Mouse (Mus musculus) adrenal gland, adult (tissue): ENCODE results near the gene Carhsp1.

ENCODE experiments used
- DNase-seq, 2 experiments: peaks; one replicate each; pipeline ENCODE4 v3.0.0; 2022 to 2023; ENCODE audit warnings: low spot score in 1 of 2; ENCODE audit not compliant: inconsistent age in 2 of 2

Gene Carhsp1

DNA sequence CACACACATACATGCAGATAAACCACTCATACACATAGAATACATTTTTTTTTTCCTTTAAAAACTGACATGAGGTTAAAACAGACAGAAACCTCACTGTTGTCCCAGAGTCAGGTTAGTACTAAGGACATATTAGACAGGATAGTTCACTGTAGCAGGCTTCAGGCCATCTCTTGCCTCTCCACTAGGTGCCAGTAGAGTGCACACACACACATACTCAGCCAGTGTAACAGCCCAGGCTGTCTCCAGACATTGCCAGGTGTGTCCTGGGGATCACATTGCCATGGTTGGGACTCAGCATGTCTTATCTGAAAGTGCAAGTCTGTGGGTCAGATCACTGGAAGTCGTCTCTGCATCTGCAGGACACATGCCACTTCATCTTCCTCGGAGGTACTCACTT lies 28.1 kb downstream of the Carhsp1 start:
- DNase-seq: peak; percentile 40 to 78

DNA sequence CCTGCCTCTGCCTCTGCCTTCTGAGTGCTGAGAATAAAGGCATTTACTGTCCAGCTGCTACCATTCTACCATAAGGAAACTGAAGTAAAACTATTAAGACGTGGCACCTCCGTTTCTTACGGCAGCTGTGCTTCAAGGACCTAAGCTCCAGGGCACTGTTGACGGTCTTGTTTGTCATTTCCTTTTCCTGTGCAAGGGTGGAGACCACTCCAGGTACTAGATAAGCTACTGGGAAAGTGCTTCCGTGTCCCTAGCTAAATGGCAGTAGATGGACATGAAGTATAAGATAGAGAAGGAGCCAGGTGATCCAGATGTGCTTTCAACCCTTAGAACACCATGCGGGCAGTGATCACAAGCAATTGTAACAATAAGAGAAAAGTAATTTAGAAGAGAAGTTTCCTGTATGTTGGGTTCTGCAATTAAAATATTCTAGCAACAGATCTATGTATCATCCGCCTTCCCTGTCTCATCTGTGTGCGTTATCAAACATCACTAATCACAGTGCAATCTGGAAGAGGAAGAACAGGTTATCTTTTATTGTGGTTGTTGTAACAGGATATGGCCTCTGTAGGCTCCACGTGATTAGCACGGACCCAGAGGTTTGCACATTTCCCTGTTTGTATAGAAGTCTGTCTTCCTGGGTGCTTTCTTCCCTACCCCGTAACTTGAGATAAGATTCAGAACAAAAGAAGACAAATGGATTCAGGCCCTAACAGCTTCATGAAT lies 32.3 kb downstream of the Carhsp1 start:
- DNase-seq: no peak

DNA sequence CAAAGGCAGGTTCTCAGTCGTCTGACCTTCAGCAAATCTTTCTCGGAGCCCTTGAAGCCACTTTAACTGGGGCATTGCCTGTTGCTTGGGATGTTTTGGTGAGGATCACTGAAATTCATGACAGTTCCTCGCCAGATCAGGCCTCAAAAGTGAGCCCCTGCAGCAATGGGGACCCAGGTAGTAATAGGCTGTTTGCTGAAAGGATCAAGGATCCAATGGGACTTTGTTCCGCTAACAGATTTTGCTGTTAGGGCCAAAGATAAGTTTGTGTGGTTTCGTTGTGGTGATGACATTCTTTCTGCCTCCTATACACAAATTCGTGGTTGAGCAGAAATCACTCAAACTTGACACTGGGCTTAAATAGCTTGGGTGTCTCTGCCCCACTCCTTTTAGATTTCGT lies 33.8 kb downstream of the Carhsp1 start:
- no peak for DNase-seq

DNA sequence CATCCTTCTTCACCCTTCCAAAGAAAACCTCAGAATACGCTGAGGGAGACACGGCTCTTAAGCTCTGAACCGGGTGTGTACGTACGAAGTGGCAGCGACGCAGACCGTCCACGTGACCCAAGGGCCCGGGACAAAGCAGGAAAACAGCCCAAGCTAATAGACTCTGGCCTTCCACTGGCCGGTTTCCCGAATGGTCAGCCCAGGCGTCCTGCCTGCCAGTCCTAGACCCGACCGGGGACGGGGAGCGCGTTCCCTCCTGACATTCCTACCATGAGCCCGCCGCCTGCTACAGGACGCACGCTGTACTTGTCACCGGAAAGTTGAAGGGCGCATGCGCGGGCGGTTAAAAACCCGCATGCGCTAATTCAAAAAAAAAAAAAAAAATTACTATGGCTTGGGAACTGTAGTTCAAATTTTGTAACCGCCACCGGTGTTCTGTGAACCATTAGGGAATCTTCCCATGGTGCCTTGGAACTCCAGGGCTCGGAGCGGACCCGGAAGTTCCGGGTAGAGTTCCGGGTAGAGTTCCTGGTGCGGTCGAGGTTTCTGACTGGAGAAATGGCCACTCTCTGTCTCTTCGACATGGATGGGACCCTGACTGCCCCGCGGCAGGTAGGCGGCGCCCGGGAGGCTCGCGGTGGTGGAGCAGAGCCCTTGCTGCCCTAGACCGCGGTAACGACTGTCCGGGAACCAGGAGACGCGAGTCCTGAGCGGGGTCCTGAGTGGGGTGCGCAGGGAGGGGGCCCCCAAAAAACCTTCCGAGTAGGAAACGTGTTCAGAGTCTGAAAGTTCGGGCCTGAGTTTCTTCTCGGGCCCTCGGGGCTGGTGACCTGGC lies 34.5 kb downstream of the Carhsp1 start, which contains the start of the genes Pmm2 and Tmem186:
Gene Pmm2, plus strand, starts transcription at position 458 of the 835 bp plus-strand sequence.
Gene Tmem186, minus strand, starts transcription at position 496 of the 835 bp plus-strand sequence.
- peak; percentile 91 to 96 for DNase-seq

DNA sequence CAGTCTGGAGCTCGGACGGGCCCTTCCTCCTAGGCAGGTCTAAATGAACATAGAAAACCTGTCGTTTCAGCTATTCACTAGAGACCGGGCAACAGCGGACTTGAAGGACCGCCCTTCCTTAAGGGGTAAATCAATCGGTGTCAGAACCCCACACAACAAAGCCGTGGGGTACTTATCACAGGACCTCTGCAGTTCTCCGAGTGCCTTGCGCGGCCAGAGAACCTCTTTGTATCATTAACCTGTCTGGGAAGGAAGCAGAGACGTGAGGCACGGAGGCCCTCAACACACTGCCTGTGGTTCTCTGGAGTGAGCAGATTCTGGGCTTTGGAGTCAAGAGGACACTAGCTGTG lies 35.1 kb downstream of the Carhsp1 start:
- no peak for DNase-seq

DNA sequence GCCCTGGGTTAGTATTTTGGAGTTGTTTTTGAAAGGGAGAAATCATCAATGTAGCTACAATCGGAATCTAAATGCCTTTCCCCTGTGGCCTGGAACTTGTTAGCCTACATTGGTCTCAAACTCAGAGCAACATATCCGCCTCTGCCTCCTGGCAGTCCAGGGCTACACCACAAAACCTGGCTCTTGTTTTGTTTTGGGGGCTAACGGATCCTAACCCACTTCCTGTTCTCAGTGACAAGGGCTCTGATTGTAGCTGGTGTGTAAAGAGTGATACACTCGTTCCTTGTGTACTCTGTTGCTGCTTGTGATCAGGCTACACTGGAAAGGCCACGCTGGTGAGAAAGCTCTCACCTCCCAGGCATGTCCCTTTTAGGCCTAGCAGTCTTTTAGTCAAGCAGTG lies 40.5 kb downstream of the Carhsp1 start:
- DNase-seq: no peak

DNA sequence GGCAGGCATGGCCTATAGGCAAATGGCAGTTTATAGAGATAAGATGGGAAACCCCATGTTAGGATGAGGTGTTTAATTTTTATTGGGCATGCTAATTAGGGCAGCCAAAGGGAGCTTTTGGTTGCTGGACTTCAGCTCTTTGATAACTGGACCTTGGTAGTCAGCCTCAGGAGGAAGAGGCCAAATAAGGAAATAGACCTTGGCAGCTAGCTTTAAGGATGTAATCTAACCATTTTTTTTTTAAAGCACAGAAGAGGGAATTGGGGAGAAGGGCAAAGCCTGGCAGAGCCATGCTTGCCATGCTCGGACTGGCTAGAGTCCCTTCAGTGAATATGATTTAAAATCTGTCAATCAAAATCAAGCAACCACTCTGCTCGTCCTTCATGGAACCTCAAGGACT lies 41.5 kb downstream of the Carhsp1 start:
- DNase-seq: peak in 1 of 2 experiments; percentile 59

DNA sequence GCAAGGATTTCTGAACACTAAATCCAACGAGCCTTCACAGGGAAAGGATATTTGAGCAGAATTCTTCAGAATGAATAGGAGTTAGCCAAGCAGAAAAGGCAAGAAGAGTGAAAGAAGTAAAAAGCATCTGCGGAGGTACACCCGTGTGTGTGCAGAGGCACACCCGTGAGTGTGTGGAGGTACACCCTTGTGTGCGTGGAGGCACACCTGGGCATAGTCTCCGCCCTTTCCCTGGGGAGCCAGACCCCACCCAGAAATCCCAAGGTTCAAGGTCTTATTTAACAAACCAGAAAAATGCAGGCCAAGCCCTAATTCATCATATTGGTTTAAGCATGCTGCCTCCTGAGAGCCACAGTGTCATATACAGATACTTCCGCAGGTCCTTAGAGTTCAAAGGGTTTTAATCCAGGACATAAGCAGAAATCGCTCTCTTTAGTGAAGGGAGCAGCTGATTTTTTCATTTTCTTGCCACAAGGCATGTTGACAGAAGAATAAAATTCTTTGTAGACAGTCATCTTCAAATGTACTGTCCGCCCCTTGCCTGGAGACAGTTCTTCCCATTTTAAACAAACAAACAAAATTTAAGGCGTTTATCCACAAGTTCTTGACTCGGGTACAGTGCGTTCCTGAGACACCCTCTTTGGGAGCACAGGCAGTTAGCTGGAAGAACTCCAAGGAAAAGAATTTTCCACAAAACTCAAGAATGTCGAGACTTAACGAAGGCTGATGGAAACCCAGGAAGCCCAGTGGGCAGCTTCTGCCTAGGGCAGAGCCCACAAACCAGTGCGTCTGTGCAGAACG lies 51.4 kb downstream of the Carhsp1 start:
- no peak for DNase-seq

DNA sequence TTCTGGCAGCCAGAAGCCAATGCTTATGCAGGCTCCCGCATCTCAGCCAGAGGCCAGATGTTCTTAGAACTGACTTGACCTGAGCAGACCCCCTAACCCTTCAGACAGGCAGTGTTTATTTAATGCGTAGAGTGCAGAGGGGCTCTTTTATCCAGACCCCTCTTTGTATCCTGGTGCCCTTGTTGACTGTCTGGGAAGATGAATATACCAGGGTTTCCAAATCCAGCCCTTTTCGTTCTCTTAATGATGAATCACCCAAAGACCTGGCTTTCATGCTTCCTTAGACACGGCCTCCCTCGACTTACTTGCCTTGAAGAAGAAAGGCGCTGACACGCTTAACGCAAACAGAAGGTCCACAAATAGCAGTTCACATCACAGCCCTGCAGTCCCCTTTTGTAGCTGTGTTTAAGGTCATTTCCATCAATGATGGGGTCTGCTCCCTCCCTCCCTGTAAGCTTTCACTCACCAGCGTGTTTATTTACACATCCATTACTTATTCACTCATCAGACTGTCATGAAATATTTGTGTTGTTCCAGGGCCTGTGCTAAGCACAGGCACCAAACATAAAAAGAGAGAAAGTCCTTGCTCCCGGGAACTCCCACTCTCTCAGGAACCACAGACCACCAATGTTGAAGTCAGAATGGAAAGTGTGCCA lies 52.2 kb downstream of the Carhsp1 start:
- DNase-seq: no peak

DNA sequence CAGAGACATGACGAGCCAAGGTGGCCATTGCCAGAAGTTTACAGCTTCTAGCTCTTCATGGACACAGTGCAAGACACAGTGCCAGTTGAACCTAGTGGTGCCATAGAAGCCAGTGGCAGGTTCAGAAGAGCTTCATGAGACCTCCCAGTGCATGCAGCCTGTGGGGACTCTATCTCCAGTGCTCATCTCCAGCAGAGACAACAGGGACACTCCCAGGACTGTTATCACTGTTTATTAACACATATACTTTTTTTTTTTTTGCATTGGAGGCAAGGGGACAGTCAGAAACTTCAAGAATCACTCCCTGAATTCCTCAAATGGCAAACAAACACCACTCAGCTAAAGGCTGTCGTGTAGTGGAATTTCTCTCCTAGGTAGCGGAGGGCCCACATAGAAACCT lies 58.5 kb downstream of the Carhsp1 start:
- no peak for DNase-seq

DNA sequence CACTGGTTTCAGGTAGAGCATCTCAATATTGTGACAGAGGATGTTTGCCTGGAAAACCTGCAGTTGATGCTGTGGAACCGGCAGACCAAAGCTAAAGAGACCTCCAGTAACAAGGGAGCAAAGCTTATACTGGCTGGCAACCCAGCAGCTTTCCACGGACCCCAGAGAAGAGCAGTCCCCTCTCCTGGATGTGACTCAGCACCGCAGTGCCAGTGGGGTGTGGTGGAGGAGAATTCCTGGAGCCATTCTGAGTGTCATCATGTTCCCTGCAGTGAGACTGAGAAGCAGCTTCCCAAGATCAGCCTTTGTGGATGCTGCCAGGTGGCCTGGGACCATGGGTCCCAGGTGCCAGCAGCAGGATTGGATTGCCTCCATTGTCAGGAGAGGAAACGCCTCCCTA lies 58.9 kb downstream of the Carhsp1 start:
- no peak for DNase-seq

DNA sequence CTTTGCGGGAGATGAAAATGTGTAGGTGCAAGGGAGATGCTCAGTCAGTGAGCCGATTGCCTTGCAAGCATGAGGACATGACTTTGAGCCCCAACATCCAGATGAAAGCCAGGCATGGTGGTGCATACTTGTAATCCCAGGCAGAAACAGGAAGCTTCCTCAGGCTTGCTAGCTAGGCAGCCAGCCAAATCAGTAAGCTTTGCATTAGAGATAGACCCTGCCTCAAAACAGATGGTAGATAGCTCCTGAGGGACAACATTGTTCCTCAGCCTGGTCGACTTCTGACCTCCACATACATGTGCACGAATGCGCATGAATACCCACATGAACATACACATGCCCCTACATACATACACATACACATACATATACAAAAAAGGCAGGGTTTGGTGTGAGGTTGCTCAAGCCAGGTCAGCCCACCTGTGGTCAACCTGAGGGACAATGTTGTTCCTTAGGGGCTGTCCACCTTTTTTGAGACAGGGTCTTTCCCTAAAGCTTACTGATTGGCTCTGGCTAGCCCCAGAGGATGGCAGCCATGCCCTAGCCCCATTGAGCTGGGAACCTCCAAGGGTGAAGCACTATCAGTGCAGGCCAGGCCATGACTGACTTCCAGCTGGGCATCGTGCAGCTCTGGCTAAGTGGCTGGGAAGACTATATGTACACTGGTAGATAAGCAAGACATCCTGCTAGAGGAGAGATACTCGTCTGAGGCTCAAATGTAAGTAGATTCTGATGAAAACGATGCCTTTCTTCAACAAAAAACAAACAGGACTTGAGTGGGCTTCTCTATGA lies 59.5 kb downstream of the Carhsp1 start:
- no peak for DNase-seq

DNA sequence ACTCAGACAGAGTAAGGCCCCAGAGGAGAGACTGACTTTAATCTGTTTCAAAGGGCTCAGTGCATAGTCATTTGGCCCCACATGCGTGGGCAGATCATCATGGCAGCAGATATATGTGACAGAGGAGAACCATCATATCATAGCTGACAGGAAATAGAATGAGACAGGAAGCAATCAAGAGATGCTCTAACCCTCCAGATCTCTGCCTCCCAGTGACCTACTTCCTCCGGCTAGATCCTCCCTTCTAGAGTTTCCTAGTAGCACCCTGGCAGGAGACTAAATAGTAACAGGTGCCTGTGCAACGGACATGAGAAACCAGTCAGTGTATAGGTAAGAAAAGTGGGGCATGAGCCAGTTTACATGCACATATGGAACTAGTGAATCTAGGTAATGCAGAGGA lies 61.6 kb downstream of the Carhsp1 start:
- DNase-seq: no peak
